Mouse (Mus musculus): ENCODE data around the gene Zfand2b.

The Zfand2b gene

GRCm38 (mm10) chr1:75160256-75160617 lies 8.2 kb upstream of the Zfand2b start:
- no peak for DNase-seq (ENCODE audit: low read depth)

DNA sequence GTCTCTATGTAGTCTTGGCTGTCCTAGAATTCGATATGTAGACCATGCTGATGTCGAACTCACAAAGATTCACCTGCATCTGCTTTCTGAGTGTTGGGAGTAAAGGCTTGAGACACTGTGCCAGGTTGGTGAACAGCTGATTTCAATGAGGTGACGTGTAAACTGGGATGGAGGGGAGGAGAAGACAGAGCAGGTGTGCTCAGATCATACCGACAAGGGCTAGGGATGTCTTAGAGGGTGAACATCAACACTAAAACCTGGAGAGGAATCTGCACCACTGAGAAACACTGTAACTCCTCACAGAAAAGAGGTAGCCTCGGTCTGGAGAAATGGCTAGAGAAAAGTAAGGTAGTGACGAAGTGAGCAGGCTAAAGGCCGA lies 364 bp upstream of the Zfand2b start:
- DNase-seq (ENCODE audit: low read depth), result no peak

- DNase-seq (ENCODE audit: low read depth), result no peak
These were observed 11.1 kb downstream of the Zfand2b start for GRCm38 (mm10) chr1:75179334-75180104.

DNA sequence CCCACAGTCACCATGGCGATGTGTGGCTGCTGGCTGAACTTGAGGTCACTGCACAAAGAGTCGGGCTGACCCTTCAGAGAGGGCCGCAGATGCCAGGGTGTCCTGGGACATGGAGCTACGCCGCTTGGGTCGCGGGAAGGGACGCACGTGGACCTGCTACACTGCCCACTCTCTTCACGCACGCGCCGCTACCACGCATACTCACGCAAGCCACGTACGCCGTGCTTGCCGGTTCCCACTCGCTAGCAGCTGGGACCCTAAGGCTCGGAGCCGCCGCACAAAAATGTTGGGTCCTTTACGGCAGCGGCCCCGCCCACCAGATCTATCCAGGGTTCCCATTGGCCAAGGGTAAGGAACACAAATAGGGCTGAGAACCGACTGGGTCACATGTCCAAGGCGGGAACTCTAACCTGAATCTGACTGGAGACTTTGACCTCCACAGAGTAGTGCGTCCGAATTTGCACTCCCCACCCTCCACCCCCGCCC lies 11.7 kb downstream of the Zfand2b start, which contains the start of gene Abcb6:
Abcb6 (minus strand) TSS at position 288 of the 486 bp plus-strand sequence.
- peak; percentile 85 for DNase-seq (ENCODE audit: low read depth)

DNA sequence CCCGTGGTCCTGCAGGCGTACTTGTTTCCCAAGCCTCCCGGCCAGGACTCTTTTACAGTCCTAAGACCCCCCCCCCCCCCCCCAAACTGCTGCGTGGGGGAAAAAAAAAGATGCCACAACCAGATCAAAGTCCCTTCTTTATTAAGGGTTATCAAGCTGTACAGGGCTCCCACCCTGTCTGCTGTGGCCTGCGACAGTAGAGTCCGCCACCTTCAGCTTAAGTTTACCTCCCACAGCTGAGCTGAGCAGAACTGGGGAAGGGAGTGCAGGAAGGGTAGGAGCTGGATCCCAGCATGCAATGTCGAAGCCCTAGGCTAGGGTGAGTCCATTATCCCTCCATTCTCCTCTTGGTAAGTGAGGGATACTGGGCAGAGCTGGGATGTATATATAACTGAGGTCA lies 12.3 kb downstream of the Zfand2b start:
- DNase-seq (ENCODE audit: low read depth), result no peak

GRCm38 (mm10) chr1:75181377-75181870 lies 13.0 kb downstream of the Zfand2b start:
- DNase-seq (ENCODE audit: low read depth), result no peak

- DNase-seq (ENCODE audit: low read depth), result no peak
These were observed 13.7 kb downstream of the Zfand2b start for GRCm38 (mm10) chr1:75182160-75182559.

- DNase-seq (ENCODE audit: low read depth), result no peak
These were observed 17.0 kb downstream of the Zfand2b start for GRCm38 (mm10) chr1:75185495-75185894.

DNA sequence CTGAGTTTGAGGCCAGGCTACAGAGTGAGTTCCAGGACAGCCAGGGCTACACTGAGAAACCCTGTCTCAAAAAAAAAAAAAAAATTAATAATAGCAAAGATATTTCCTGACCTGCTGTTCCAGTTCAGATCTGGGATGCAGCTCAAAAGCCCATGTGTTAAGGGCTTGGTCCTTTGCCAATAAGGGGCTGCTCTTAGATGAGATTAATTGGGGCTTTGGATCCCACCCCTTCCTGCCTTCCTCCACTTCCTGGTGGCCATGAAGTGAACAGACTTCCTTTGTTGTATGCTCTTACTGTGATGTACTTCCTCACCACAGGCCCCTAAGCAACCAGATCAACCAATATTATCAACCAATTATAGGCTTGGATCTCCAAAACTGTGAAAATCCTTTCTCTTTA lies 18.7 kb downstream of the Zfand2b start:
- DNase-seq (ENCODE audit: low read depth), result no peak

DNA sequence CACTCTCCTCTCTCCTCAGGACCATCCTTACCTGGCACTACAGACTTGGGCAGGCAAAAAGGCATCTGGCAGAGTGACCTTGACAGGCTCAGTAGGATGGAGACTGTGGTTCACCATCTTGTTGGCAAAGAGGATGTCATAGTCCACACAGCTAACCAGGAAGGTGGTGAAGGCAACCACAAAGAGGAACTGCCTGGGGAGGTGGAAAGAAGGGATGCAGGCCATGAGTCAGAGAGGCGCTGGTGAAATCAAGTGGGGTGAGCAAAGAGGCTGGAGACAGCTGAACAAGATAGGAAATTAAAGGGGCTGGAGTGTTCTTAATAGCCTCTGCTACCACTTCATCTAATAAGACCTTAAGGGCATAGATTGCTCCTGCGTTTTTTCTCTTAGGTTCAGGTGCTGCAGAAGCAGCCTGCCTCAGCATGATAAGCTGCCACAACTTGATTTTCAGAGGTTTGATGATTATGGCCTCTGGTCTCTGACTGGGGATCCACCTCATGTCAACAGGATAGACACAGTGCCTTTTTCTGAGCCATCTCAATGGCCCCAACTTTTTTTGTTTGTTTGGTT lies 19.6 kb downstream of the Zfand2b start:
- peak; percentile 70 for DNase-seq (ENCODE audit: low read depth)

GRCm38 (mm10) chr1:75190577-75190976 lies 22.1 kb downstream of the Zfand2b start:
- no peak for DNase-seq (ENCODE audit: low read depth)

- no peak for DNase-seq (ENCODE audit: low read depth)
These were observed 22.8 kb downstream of the Zfand2b start for GRCm38 (mm10) chr1:75191258-75191621.

- peak; percentile 97 for DNase-seq (ENCODE audit: low read depth)
These were observed 23.4 kb downstream of the Zfand2b start, which contains the start of the genes Ankzf1 and Atg9a for GRCm38 (mm10) chr1:75191622-75192402. Gene Ankzf1, plus strand, starts transcription at chr1:75192151. Gene Atg9a, minus strand, starts transcription at chr1:75192196.

DNA sequence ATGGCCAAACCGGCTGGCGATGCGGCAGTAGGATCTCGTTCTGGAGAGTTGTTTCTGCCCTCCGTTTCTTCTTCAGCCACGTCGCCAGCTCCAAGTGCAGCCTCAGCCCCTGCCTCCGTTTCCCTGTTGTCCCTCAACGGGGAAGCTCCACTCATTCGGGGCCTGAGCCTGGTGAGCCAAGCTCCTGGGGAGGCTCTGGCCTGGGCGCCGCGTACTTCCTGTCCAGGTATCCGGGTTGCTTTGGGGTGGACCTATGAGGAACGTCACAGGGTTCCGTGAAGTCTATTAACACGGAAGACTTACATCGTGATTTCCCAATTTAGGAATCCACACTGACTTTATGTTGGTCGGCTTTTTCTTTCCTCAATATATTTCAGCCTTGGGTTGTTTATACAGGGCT lies 24.0 kb downstream of the Zfand2b start:
- no peak for DNase-seq (ENCODE audit: low read depth)

DNA sequence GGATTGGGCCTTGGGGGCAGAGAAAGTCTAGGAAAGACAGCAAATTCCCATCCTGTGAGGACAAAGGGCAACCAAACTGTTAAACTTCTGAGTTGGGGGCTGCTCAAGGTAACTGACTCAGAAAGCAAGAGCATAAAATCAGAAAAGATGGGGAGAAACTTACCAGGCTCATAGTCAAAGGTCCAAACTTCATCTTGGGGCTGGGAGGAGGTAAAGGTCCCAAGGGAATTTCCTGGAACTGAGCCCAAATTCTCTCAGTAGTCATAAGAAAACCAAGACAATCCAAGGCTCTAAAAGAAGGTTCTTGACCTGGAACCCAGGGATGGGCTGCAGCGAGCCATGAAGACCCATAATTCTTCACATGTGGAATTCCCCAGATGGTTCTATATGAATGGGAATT lies 32.8 kb downstream of the Zfand2b start:
- no peak for DNase-seq (ENCODE audit: low read depth)

DNA sequence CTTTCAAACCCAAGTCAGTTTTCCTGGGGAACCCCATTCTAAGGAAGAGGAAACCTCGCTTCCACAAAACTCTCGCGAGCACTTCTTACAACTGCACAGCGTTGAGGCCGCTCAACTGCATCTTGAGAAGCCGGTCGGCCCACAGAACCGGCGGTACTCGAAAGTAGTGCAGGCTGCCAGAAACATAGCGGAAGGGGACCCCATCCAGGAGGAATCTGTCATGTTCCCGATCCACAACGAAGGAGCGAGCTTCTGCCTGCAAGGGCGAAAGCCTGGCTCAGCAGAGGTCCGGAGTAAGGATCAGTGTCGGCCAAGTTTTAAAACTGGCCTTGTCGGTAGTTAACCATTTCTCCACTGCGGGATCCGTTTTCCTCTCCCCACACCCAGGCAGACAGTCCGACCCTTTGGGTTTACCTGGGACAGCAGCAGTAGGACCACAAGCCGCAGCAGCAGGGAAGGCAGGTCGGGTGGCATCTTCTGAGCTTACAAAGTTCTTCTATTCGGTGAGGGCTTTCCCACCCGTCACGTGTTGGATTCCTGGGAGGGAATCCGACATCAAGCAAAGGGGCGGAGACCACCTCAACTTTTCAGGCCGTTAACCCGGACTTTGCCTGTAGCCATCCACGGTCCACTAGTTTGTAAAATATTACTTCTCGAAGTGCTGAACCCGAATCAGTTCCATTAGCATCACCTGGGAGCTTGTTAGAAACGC lies 40.7 kb downstream of the Zfand2b start:
- no peak for DNase-seq (ENCODE audit: low read depth)

DNA sequence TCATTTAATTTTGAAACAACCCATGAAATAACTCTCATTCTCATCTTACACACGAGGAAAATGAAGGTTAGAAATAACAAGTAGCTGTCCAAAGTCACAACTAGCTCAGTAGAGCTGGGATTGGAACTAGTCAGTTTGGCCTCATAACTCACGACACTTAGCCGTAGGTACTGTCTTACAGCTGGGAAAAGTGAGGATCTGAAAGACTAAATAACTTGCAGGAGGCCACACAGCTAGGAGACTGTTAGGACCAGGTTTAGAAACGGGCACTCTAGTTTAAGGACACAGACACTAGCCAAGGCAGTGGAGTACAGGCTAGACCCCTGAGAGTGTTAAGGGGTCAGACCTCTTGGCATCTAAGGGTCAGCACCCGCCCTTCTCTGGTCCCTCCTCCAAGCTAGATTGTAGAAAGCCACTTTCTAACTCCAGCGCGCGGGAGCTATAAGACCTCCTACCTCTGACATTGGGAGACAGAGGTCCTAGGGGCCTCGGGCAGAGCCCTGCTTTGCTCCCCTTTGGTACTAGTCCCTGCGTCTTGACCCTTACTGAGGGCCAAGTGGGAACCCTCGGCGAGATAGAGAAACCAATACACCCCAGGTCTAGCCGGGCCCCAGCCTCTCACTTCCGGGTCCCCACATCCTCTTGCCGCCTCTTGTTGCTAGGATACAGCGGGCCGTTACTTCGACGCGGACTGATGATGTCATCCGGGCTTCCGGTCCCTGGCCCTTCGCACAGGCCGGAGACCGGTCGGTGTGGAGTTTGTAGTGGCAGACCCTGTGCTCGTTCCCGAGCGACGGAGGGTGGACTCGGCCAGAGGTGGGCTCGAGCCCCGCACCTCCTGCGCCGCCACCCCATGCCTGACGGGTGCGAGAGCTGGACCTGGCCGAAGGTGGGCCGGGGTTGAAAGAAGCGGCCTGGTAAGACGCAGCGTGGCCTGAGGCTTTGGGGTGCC lies 42.0 kb downstream of the Zfand2b start, which contains the start of the genes Glb1l and Stk16:
Glb1l (minus strand) TSS at position 678 of the 952 bp plus-strand sequence.
Stk16 (plus strand) TSS at position 703 of the 952 bp plus-strand sequence.
- DNase-seq (ENCODE audit: low read depth), result peak; percentile 95

GRCm38 (mm10) chr1:75211141-75211708 lies 42.8 kb downstream of the Zfand2b start:
- no peak for DNase-seq (ENCODE audit: low read depth)

DNA sequence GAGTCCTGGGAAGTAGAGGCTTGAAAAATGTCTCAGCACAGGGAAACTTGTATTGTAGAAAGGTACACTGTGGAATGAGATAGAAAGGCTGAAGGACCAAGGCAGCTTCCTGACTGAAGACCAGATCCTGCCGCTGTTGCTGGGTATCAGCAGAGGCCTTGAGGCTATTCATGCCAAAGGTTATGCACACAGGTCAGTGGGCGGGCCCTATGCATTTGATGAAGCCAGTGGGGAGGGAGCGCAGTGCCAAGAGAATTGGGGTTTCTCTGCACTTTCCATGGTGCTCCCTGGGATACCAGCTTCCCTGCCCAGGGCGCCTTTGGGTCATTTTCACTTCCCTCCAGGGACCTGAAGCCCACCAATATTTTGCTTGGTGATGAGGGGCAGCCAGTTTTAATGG lies 44.1 kb downstream of the Zfand2b start:
- no peak for DNase-seq (ENCODE audit: low read depth)

- no peak for DNase-seq (ENCODE audit: low read depth)
These were observed 44.6 kb downstream of the Zfand2b start for GRCm38 (mm10) chr1:75213096-75213495.
